Mouse (Mus musculus) ovary, postnatal 10 days (tissue): Measurements from ENCODE around the gene Vps37b.
A peak's percentile ranks its signal among the peaks of the same experiment; 100 is the strongest.

Source experiments
- DNase-seq: peaks from one replicate; pipeline ENCODE4 v3.0.0; 2022; ENCODE audit warnings: low spot score

The Vps37b gene

GRCm38 (mm10) chr5:124001274-124001673, 30.8 kb downstream of the Vps37b start:
- no peak for DNase-seq

GRCm38 (mm10) chr5:124000824-124001223, 31.2 kb downstream of the Vps37b start:
- peak; percentile 90 for DNase-seq

- DNase-seq = no peak
Observed at GRCm38 (mm10) chr5:123998370-123998769, 33.7 kb downstream of the Vps37b start.

- DNase-seq = no peak
Observed at GRCm38 (mm10) chr5:123997811-123998210, 34.3 kb downstream of the Vps37b start.

- no peak for DNase-seq
Observed at GRCm38 (mm10) chr5:123997211-123997751, 34.8 kb downstream of the Vps37b start.

- DNase-seq = no peak
Observed at GRCm38 (mm10) chr5:123996695-123997094, 35.4 kb downstream of the Vps37b start.

GRCm38 (mm10) chr5:123996194-123996593, 35.9 kb downstream of the Vps37b start:
- DNase-seq = no peak

GRCm38 (mm10) chr5:123995388-123995787, 36.7 kb downstream of the Vps37b start:
- DNase-seq = no peak

- no peak for DNase-seq
Observed at GRCm38 (mm10) chr5:123994468-123994867, 37.6 kb downstream of the Vps37b start.

- no peak for DNase-seq
Observed at GRCm38 (mm10) chr5:123993263-123994036, 38.6 kb downstream of the Vps37b start.

GRCm38 (mm10) chr5:123992794-123993193, 39.3 kb downstream of the Vps37b start:
- peak; percentile 77 for DNase-seq

GRCm38 (mm10) chr5:123992193-123992637, 39.9 kb downstream of the Vps37b start:
- no peak for DNase-seq

- DNase-seq = no peak
Observed at GRCm38 (mm10) chr5:123991321-123991720, 40.7 kb downstream of the Vps37b start.

- DNase-seq = no peak
Observed at GRCm38 (mm10) chr5:123989941-123990885, 41.9 kb downstream of the Vps37b start.

- DNase-seq = no peak
Observed at GRCm38 (mm10) chr5:123987511-123987910, 44.6 kb downstream of the Vps37b start.

GRCm38 (mm10) chr5:123986925-123987324, 45.1 kb downstream of the Vps37b start:
- DNase-seq = no peak

GRCm38 (mm10) chr5:123985434-123985833, 46.6 kb downstream of the Vps37b start:
- DNase-seq = no peak

- no peak for DNase-seq
Observed at GRCm38 (mm10) chr5:123982838-123983237, 49.2 kb downstream of the Vps37b start.

GRCm38 (mm10) chr5:123981250-123981554, 50.9 kb downstream of the Vps37b start:
- no peak for DNase-seq

- no peak for DNase-seq
Observed at GRCm38 (mm10) chr5:123980521-123981249, 51.4 kb downstream of the Vps37b start.

- no peak for DNase-seq
Observed at GRCm38 (mm10) chr5:123979980-123980369, 52.1 kb downstream of the Vps37b start.
